Mouse (Mus musculus): ENCODE data around the gene Tub.
A peak's percentile ranks its signal among the peaks of the same experiment; 100 is the strongest.

Tub gene

GRCm38 (mm10) chr7:109031331-109031730, 81.2 kb downstream of the Tub start:
- no peak for DNase-seq

- DNase-seq: no peak
Measured at GRCm38 (mm10) chr7:109032054-109032453, 81.9 kb downstream of the Tub start.

GRCm38 (mm10) chr7:109038121-109038735, 88.1 kb downstream of the Tub start:
- DNase-seq: peak; percentile 84

DNA sequence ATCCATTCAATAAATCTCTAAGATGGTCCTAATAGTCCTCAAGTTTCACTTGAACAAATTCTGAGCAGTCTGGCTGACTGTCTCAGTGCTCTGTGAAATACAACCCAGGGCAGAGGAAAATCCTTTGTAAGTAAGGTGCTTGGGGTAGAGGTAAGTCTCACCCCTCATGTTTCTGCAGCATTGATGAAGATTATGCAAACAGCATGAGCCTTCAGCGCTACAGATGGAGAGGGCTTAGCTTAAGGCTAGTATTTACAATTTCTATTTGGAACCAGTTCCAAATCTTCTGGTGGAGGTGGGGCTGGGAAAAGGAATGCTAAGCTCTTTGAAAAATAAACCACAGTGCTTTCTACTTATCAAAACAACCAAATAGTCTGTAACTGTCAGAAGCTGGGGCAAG, 88.8 kb downstream of the Tub start:
- DNase-seq: peak; percentile 64

DNA sequence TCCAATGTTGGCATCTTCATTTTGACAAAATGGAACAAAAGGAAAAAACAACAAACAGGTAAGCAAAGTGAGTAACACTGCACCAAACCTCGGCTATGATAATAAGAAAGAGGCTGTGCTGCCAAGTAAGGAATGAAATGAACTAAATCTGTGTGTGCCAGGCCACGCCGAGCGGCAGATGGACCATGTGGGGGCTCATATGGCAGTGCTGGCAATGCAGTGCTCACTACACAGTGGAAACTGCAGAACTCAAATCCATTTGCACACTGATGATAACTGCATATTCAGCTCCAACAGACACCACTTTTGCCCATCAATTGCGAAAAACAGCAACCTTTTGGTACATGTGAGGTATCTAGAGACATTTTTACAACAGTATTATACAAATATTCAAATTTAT, 89.3 kb downstream of the Tub start:
- peak; percentile 97 for DNase-seq

- DNase-seq: peak; percentile 9
Measured at GRCm38 (mm10) chr7:109045876-109046275, 95.7 kb downstream of the Tub start.

DNA sequence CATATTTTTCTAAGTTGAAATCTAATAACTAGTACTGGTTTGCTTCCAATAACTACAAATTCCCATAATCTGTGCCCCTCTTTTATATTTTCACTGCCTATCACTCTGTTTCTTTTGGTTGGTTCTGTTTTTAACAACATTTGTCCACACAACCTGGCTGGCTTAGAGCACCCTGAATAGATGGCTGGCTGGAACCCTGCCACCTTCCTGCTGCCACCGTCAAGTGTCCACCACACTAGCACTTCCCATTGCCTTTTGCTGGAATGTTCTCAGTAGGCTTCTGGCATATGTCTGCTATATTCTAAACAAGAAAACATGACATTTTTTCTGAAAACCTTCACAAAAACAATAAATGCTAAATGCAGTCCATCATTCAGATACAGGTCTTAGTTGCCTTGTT, 100.7 kb downstream of the Tub start:
- peak; percentile 91 for DNase-seq

GRCm38 (mm10) chr7:109059536-109059935, 109.4 kb downstream of the Tub start:
- DNase-seq: no peak

DNA sequence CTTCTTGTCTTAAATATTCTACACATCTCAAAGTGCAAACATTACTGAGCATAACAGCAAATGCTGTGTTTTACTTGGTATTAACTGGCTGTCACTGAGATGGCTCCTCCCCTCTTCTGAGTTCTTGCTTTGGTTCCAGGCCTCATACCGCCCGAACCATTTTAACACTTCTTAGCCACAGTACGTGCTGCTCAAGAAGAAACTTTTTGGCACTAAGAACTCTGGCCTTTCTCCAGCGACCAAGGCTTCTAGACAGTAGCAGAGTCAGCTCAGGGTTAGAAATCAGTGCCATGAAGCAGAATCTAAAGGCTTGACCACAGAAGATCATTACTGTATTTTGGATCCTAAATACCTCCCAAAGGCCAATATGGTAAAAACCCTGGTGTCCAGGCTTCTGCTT, 119.5 kb downstream of the Tub start:
- DNase-seq: no peak

DNA sequence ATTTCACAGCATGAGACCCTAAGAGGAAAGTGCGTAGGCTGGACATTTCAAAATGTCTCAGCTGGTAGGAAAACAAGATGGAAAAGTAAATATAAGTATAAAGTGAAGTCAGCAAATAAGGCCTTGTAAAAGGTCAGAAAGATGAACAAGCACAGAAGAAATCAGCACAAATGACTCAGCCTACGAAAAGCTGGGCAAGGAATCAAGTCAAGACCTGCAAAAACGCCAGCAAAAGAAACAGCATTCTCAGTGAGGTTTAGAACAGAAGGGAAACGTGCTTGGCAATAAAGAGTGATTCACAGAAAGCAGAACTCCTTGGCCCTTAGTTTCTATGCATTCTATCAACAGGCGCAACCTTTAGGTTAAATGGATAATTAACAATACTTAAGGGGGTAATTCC, 122.2 kb downstream of the Tub start:
- no peak for DNase-seq

GRCm38 (mm10) chr7:109082269-109083112, 132.4 kb downstream of the Tub start:
- DNase-seq: no peak

- peak; percentile 92 for DNase-seq
Measured at GRCm38 (mm10) chr7:109083113-109083812, 133.1 kb downstream of the Tub start, which contains the start of gene Ric3. Gene Ric3, minus strand, starts transcription at chr7:109083331.

- DNase-seq: peak; percentile 29
Measured at GRCm38 (mm10) chr7:109083813-109084184, 133.7 kb downstream of the Tub start.

All from cerebellum, adult 9-11 months (tissue).